Comparison of ENCODE assay signal across 9 mouse cellular contexts in the genomic region with DNA sequence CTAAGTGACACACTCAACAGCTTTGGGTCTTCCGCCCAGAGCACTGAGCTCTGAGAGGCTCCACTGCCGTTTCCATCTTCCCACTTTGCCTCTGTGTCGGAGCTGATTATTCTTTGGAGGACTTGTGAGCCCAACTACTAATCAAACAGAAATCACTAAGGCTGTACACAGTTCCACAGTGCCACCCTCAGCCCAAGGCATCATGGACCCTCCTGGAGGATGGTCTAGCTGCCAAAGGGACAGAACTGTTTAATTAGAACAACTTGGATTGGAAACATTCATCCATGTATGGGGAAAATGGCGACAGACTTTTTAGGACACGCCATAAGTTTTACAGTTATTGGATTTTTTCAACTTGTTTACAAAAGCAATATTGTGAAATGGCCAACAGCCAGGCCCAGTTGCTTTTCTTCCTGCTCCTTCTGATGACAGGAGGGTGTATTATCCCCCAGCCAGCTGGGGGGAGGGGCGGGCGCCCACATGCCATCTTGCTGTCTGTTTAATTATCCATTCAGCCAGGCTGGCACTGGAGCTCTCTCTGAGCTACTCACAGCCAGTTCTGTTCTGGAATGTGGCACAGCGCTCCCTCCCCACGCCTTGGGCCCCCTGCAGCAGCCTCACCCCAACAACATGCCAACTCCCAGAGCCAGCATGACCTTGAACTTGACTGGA.
A peak's percentile ranks its signal among the peaks of the same experiment; 100 is the strongest.
DNase-seq lines count a peak whose midpoint lies in the region; TF ChIP-seq lines count a peak whose summit lies in the region.
"Had no signal": no experiment of that assay in that cellular context is flagged by ENCODE, and none has a peak within 500 bp of the region (broad histone marks: within the 10 kb centered on the region; RNA-seq: fewer than 3 reads in every experiment).

No protein-coding gene starts in this region.

- no peak for TF ChIP-seq CTCF in heart, adult 2 months (IDR thresholded peaks at IDR 0.05)

- DNase-seq in heart, embryonic 10.5 days (ENCODE audit: low spot score) = no peak
- DNase-seq in heart, adult 2 months = no peak
- DNase-seq in NIH3T3 (ENCODE audit: low read depth) = peak; percentile 70
- peak; percentile 50 to 69 for DNase-seq in kidney, adult 8-10 months
- DNase-seq in left cerebral cortex, postnatal 10 days (ENCODE audit: extremely low spot score in 1 of 2, low spot score in 2 of 2) = peak; percentile 79 to 84
- no peak for DNase-seq in urinary bladder, postnatal 25 days (ENCODE audit: low spot score)
- DNase-seq in adrenal gland, postnatal 10 days = no peak
- DNase-seq in c-Kit-positive CD71-positive TER-119-positive erythroid progenitor cells, embryonic 14.5 days (ENCODE audit: low spot score) = no peak

- no peaks in the 10 kb centered on the region; the same call in 1 of the 2 replicates for H3K27me3 ChIP-seq in heart, embryonic 10.5 days (ENCODE audit: insufficient read depth, poor library complexity, severe bottlenecking)
- no peaks in the 10 kb centered on the region for H3K27me3 ChIP-seq in heart, adult 2 months (ENCODE audit: control insufficient read depth, insufficient read depth, low read length)
- H3K27me3 ChIP-seq: midbrain, embryonic 12.5 days had no signal

- whole genome bisulfite sequencing in heart, embryonic 10.5 days = 75% methylated on average over 9 of the region's 9 CpGs
- WGBS in heart, adult 2 months = 71% methylated on average over 9 of the region's 9 CpGs

- no peak for TF ChIP-seq POLR2A in heart, adult 2 months (IDR thresholded peaks at IDR 0.05; ENCODE audit: insufficient read depth, low read depth, low read length)

- no peak overlapping the region for H3K4me3 ChIP-seq in heart, embryonic 10.5 days
- H3K4me3 ChIP-seq in heart, adult 2 months = no peak overlapping the region
- H3K4me3 ChIP-seq: midbrain, embryonic 12.5 days had no signal

- 0 out of 2 replicates have a peak overlapping the region, but pooled peaks have one; percentile 57 for H3K27ac ChIP-seq in heart, embryonic 10.5 days
- H3K27ac ChIP-seq in heart, adult 2 months = no peak overlapping the region
- H3K27ac ChIP-seq: midbrain, embryonic 12.5 days had no signal

- H3K4me1 ChIP-seq in heart, embryonic 10.5 days = peaks cover 26% of the 10 kb centered on the region
- H3K4me1 ChIP-seq in heart, adult 2 months (ENCODE audit: control insufficient read depth, insufficient read depth, low read length) = no peaks in the 10 kb centered on the region; the same call in 1 of the 2 replicates

- TF ChIP-seq EP300 in heart, adult 2 months (IDR thresholded peaks at IDR 0.05; ENCODE audit: insufficient read depth, low read depth, low read length) = no peak

- H3K36me3 ChIP-seq in heart, embryonic 10.5 days = no peaks in the 10 kb centered on the region
- H3K36me3 ChIP-seq in heart, adult 2 months (ENCODE audit: control insufficient read depth, insufficient read depth, low read length) = no peaks in the 10 kb centered on the region
- H3K36me3 ChIP-seq: midbrain, embryonic 12.5 days had no signal

- intact Hi-C loops in heart, adult 2 months (cut with DNase I) = no loop called here
- intact Hi-C loops in left cerebral cortex, postnatal 10 days (cut with DNase I) = no loop called here

- no peaks in the 10 kb centered on the region for H3K79me2 ChIP-seq in heart, adult 2 months (replicated peaks; ENCODE audit: control insufficient read depth, insufficient read depth, low read length)

- no peaks in the 10 kb centered on the region for H3K9me3 ChIP-seq in heart, embryonic 10.5 days
- H3K9me3 ChIP-seq: midbrain, embryonic 12.5 days had no signal

- no peak overlapping the region for H3K9ac ChIP-seq in heart, adult 2 months (ENCODE audit: low read depth, low read length)
- H3K9ac ChIP-seq: midbrain, embryonic 12.5 days had no signal

Comparison
In these comparisons a context has a peak if more than half of its experiments do, and no peak if none do; other contexts are left out.
1. DNase-seq: peak in NIH3T3 (single experiment), kidney, adult 8-10 months (2 of 2) and left cerebral cortex, postnatal 10 days (2 of 2); none in heart, embryonic 10.5 days (single experiment), heart, adult 2 months (0 of 2), urinary bladder, postnatal 25 days (single experiment), adrenal gland, postnatal 10 days (single experiment) and c-Kit-positive CD71-positive TER-119-positive erythroid progenitor cells, embryonic 14.5 days (single experiment).